Comparison of ENCODE assay signal across 20 mouse cellular contexts in the genomic region with DNA sequence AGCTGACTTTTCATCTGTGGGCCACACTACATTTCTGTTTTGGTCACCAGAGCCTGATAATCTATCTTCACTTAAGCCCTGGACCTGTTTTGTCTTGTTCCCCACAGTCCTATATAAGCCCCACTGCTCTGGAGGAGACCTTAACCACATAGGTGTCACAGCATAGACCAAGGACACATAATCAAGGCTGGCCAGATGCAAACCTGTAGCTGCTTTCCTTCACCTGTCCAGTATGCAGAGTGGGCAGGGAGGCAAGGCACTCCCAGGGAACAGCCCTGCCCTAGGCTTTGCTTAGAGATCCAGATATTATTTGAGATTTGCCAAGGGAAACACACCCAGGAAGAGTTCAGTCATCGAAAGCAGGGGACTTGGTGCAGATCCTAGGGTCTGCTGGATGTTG.
A peak's percentile ranks its signal among the peaks of the same experiment; 100 is the strongest.
DNase-seq lines count a peak whose midpoint lies in the region; ATAC-seq and TF ChIP-seq lines count a peak whose summit lies in the region.
"Had no signal": no experiment of that assay in that cellular context is flagged by ENCODE, and none has a peak within 500 bp of the region (broad histone marks: within the 10 kb centered on the region; RNA-seq: fewer than 3 reads in every experiment).

No protein-coding gene starts in this region.

- peaks cover 24 to 33% of the 10 kb centered on the region in 2 experiments for H3K4me1 ChIP-seq in heart, embryonic 14.5 days (ENCODE audit: control insufficient read depth in 2 of 2, insufficient read depth in 2 of 2, low read length in 2 of 2)
- H3K4me1 ChIP-seq in lung, embryonic 14.5 days (ENCODE audit: insufficient read depth): peaks cover 6% of the 10 kb centered on the region
- peaks cover 44% of the 10 kb centered on the region for H3K4me1 ChIP-seq in embryonic facial prominence, embryonic 10.5 days
- peaks cover 51% of the 10 kb centered on the region for H3K4me1 ChIP-seq in limb, embryonic 10.5 days

- H3K4me3 ChIP-seq in heart, embryonic 14.5 days (ENCODE audit: control insufficient read depth in 1 of 2, insufficient read depth in 1 of 2, low read depth in 1 of 2, low read length in 2 of 2): no peak overlapping the region
- no peak overlapping the region for H3K4me3 ChIP-seq in lung, embryonic 14.5 days (ENCODE audit: low read depth, low read length)
- 0 out of 2 replicates have a peak overlapping the region, but pooled peaks have one; percentile 25 for H3K4me3 ChIP-seq in embryonic facial prominence, embryonic 10.5 days
- H3K4me3 ChIP-seq in limb, embryonic 10.5 days: peak overlapping the region; percentile 8; the same call in 1 of the 2 replicates
- H3K4me3 ChIP-seq: embryonic facial prominence, embryonic 13.5 days; forebrain, embryonic 15.5 days; left cerebral cortex, adult 2 months; neural tube, embryonic 12.5 days had no signal

- no peak for TF ChIP-seq CTCF in lung, embryonic 14.5 days (IDR thresholded peaks at IDR 0.05; ENCODE audit: low read depth)

- no peak for DNase-seq in heart, adult 11 months
- no peak for DNase-seq in lung, embryonic 14.5 days
- no peak for DNase-seq in lung, adult 18-20 months
- DNase-seq in embryonic facial prominence, embryonic 10.5 days (ENCODE audit: low spot score): no peak
- DNase-seq in limb, embryonic 10.5 days (ENCODE audit: low spot score): no peak
- no peak for DNase-seq in T-cell, adult 2 months (ENCODE audit: low spot score)
- DNase-seq: adrenal gland, adult 2 months; cerebellum, adult 8-10 months; gastrocnemius, postnatal 25 days; heart, postnatal 14 days; kidney, adult 8-10 months; kidney, postnatal 25 days; right cerebral cortex, postnatal 4 days; thymus, postnatal 14 days had no signal

- no peak overlapping the region for H3K4me2 ChIP-seq in heart, embryonic 14.5 days (ENCODE audit: low read length)
- H3K4me2 ChIP-seq in lung, embryonic 14.5 days: no peak overlapping the region
- H3K4me2 ChIP-seq: forebrain, embryonic 15.5 days; neural tube, embryonic 12.5 days had no signal

- ATAC-seq in heart, embryonic 14.5 days (ENCODE audit: insufficient number of reproducible peaks, insufficient read depth, low FRiP score, low read depth): no peak
- peak; percentile 6; the same call in 1 of the 2 replicates for ATAC-seq in lung, embryonic 14.5 days (ENCODE audit: insufficient read depth)
- ATAC-seq: forebrain, embryonic 15.5 days had no signal

- peak overlapping the region; percentile 43 to 79 for H3K27ac ChIP-seq in heart, embryonic 14.5 days (replicated peaks in 1 of 2; ENCODE audit: control insufficient read depth in 1 of 2, insufficient read depth in 1 of 2, low read depth in 2 of 2, low read length in 2 of 2)
- H3K27ac ChIP-seq in lung, embryonic 14.5 days (ENCODE audit: low read depth): no peak overlapping the region
- peak overlapping the region; percentile 83 for H3K27ac ChIP-seq in embryonic facial prominence, embryonic 10.5 days (replicated peaks)
- peak overlapping the region; percentile 82 for H3K27ac ChIP-seq in limb, embryonic 10.5 days
- H3K27ac ChIP-seq: embryonic facial prominence, embryonic 13.5 days; forebrain, embryonic 15.5 days; left cerebral cortex, adult 2 months; liver, embryonic 14.5 days; neural tube, embryonic 12.5 days had no signal

- H3K36me3 ChIP-seq in heart, embryonic 14.5 days (ENCODE audit: control insufficient read depth, insufficient read depth, low read length): no peaks in the 10 kb centered on the region
- H3K36me3 ChIP-seq in lung, embryonic 14.5 days (ENCODE audit: insufficient read depth): no peaks in the 10 kb centered on the region
- no peaks in the 10 kb centered on the region for H3K36me3 ChIP-seq in embryonic facial prominence, embryonic 10.5 days (replicated peaks)
- no peaks in the 10 kb centered on the region for H3K36me3 ChIP-seq in limb, embryonic 10.5 days
- H3K36me3 ChIP-seq: embryonic facial prominence, embryonic 13.5 days; forebrain, embryonic 15.5 days; neural tube, embryonic 12.5 days had no signal

- H3K27me3 ChIP-seq in heart, embryonic 14.5 days (ENCODE audit: control insufficient read depth, insufficient read depth, low read length): no peaks in the 10 kb centered on the region
- no peaks in the 10 kb centered on the region for H3K27me3 ChIP-seq in lung, embryonic 14.5 days (ENCODE audit: insufficient read depth, low read length)
- H3K27me3 ChIP-seq in embryonic facial prominence, embryonic 10.5 days (replicated peaks; ENCODE audit: low read depth, poor library complexity, severe bottlenecking): peaks cover 8% of the 10 kb centered on the region
- H3K27me3 ChIP-seq in limb, embryonic 10.5 days (ENCODE audit: low read depth, poor library complexity, severe bottlenecking): no peaks in the 10 kb centered on the region
- H3K27me3 ChIP-seq: embryonic facial prominence, embryonic 13.5 days; forebrain, embryonic 15.5 days; neural tube, embryonic 12.5 days had no signal

- WGBS in heart, embryonic 14.5 days: 88% methylated on average over 1 of the region's 1 CpGs
- 88% methylated on average over 1 of the region's 1 CpGs for WGBS in lung, embryonic 14.5 days
- 85% methylated on average over 1 of the region's 1 CpGs for WGBS in embryonic facial prominence, embryonic 10.5 days
- 90% methylated on average over 1 of the region's 1 CpGs for WGBS in limb, embryonic 10.5 days

- no peak overlapping the region for H3K9ac ChIP-seq in heart, embryonic 14.5 days (ENCODE audit: low read length)
- H3K9ac ChIP-seq in lung, embryonic 14.5 days: no peak overlapping the region
- H3K9ac ChIP-seq: embryonic facial prominence, embryonic 13.5 days; forebrain, embryonic 15.5 days; liver, embryonic 14.5 days; neural tube, embryonic 12.5 days had no signal

- H3K9me3 ChIP-seq in heart, embryonic 14.5 days (ENCODE audit: control insufficient read depth, low read length): no peaks in the 10 kb centered on the region
- H3K9me3 ChIP-seq in lung, embryonic 14.5 days (ENCODE audit: low read depth, low read length): no peaks in the 10 kb centered on the region
- H3K9me3 ChIP-seq in embryonic facial prominence, embryonic 10.5 days: no peaks in the 10 kb centered on the region
- H3K9me3 ChIP-seq in limb, embryonic 10.5 days (replicated peaks): no peaks in the 10 kb centered on the region
- H3K9me3 ChIP-seq: embryonic facial prominence, embryonic 13.5 days; forebrain, embryonic 15.5 days; neural tube, embryonic 12.5 days had no signal

Comparison
In these comparisons a context has a peak if more than half of its experiments do, and no peak if none do; other contexts are left out.
1. H3K4me3 ChIP-seq: peak in embryonic facial prominence, embryonic 10.5 days (single experiment) and limb, embryonic 10.5 days (single experiment); none in heart, embryonic 14.5 days (0 of 2) and lung, embryonic 14.5 days (single experiment).